Mouse (Mus musculus): Measurements from ENCODE around the gene Igsf11. TPM values are rescaled to one million over a fixed set of nuclear protein-coding genes. Genes with fewer than 3 reads are reported as not detected.

Igsf11 gene
- polyA plus RNA-seq, 2 experiments: 0.03 to 0.16 TPM

- no peak for TF ChIP-seq CTCF (IDR thresholded peaks at IDR 0.05; ENCODE audit: low read depth)
- no peak for TF ChIP-seq EP300 (IDR thresholded peaks at IDR 0.05; ENCODE audit: low read depth)
- Histone ChIP-seq H3K36me3 (replicated peaks; ENCODE audit: control insufficient read depth, insufficient read depth, low read depth) (no peaks in the 10 kb centered on the region), H3K9me3 (ENCODE audit: control insufficient read depth, low read length) (no peaks in the 10 kb centered on the region), H3K4me3 (ENCODE audit: insufficient read depth in 1 of 2, low read depth in 2 of 2, low read length in 2 of 2) (no peak overlapping the region), H3K9ac (replicated peaks) (no peak overlapping the region), H3K27me3 (ENCODE audit: control insufficient read depth, insufficient read depth, low read length) (no peaks in the 10 kb centered on the region), H3K27ac (no peak overlapping the region), H3K4me1 (replicated peaks; ENCODE audit: control insufficient read depth in 2 of 2, insufficient read depth in 2 of 2, low read length in 1 of 2) (no peaks in the 10 kb centered on the region), H3K4me2 (ENCODE audit: low read depth) (no peak overlapping the region)
- ATAC-seq (ENCODE audit: insufficient read depth) (no peak), DNase-seq (ENCODE audit: low read depth in 3 of 3, low spot score in 3 of 3) (no peak)
- WGBS (ENCODE audit: insufficient replicate concordance): 28% methylated on average over 4 of the region's 4 CpGs
These were observed 18.0 kb upstream of the Igsf11 start for GRCm38 (mm10) chr16:38874481-38874880.

- Histone ChIP-seq H3K9ac (replicated peaks) (no peak overlapping the region), H3K4me2 (ENCODE audit: low read depth) (no peak overlapping the region), H3K4me1 (replicated peaks; ENCODE audit: control insufficient read depth in 2 of 2, insufficient read depth in 2 of 2, low read length in 1 of 2) (no peaks in the 10 kb centered on the region), H3K9me3 (ENCODE audit: control insufficient read depth, low read length) (no peaks in the 10 kb centered on the region), H3K4me3 (ENCODE audit: insufficient read depth in 1 of 2, low read depth in 2 of 2, low read length in 2 of 2) (no peak overlapping the region), H3K36me3 (replicated peaks; ENCODE audit: control insufficient read depth, insufficient read depth, low read depth) (no peaks in the 10 kb centered on the region), H3K27ac (no peak overlapping the region), H3K27me3 (ENCODE audit: control insufficient read depth, insufficient read depth, low read length) (peaks cover 17% of the 10 kb centered on the region)
- ATAC-seq (ENCODE audit: insufficient read depth): no peak
- DNase-seq (ENCODE audit: low read depth in 3 of 3, low spot score in 3 of 3): no peak
- WGBS (ENCODE audit: insufficient replicate concordance): 29% methylated on average over 8 of the region's 8 CpGs
- TF ChIP-seq CTCF (IDR thresholded peaks at IDR 0.05; ENCODE audit: low read depth) (no peak), EP300 (IDR thresholded peaks at IDR 0.05; ENCODE audit: low read depth) (no peak)
These were observed 6.5 kb downstream of the Igsf11 start for GRCm38 (mm10) chr16:38898816-38899425.

GRCm38 (mm10) chr16:38900024-38900423, 7.6 kb downstream of the Igsf11 start:
- Histone ChIP-seq H3K9me3 (ENCODE audit: control insufficient read depth, low read length) (no peaks in the 10 kb centered on the region), H3K9ac (replicated peaks) (no peak overlapping the region), H3K36me3 (replicated peaks; ENCODE audit: control insufficient read depth, insufficient read depth, low read depth) (no peaks in the 10 kb centered on the region), H3K4me3 (ENCODE audit: insufficient read depth in 1 of 2, low read depth in 2 of 2, low read length in 2 of 2) (no peak overlapping the region), H3K4me1 (replicated peaks; ENCODE audit: control insufficient read depth in 2 of 2, insufficient read depth in 2 of 2, low read length in 1 of 2) (no peaks in the 10 kb centered on the region), H3K27ac (no peak overlapping the region), H3K27me3 (ENCODE audit: control insufficient read depth, insufficient read depth, low read length) (peaks cover 19% of the 10 kb centered on the region), H3K4me2 (ENCODE audit: low read depth) (no peak overlapping the region)
- no peak for DNase-seq (ENCODE audit: low read depth in 3 of 3, low spot score in 3 of 3)
- 51% methylated on average over 1 of the region's 1 CpGs for WGBS (ENCODE audit: insufficient replicate concordance)
- ATAC-seq (ENCODE audit: insufficient read depth): no peak
- TF ChIP-seq CTCF (IDR thresholded peaks at IDR 0.05; ENCODE audit: low read depth) (no peak), EP300 (IDR thresholded peaks at IDR 0.05; ENCODE audit: low read depth) (no peak)

- no peaks in the 10 kb centered on the region for H3K36me3 ChIP-seq (replicated peaks; ENCODE audit: control insufficient read depth, insufficient read depth, low read depth)
- H3K27me3 ChIP-seq (ENCODE audit: control insufficient read depth, insufficient read depth, low read length): peaks cover 19% of the 10 kb centered on the region
- under 1% methylated on average over 47 of the region's 71 CpGs for WGBS (ENCODE audit: insufficient replicate concordance)
- H3K9me3 ChIP-seq (ENCODE audit: control insufficient read depth, low read length): no peaks in the 10 kb centered on the region
- no peak overlapping the region for H3K27ac ChIP-seq
- no peaks in the 10 kb centered on the region for H3K4me1 ChIP-seq (replicated peaks; ENCODE audit: control insufficient read depth in 2 of 2, insufficient read depth in 2 of 2, low read length in 1 of 2)
- no peak overlapping the region for H3K9ac ChIP-seq (replicated peaks)
- DNase-seq (ENCODE audit: low read depth in 3 of 3, low spot score in 3 of 3): peak; percentile 24 to 37 (median 29)
- peak overlapping the region; percentile 14 to 52 for H3K4me3 ChIP-seq (ENCODE audit: insufficient read depth in 1 of 2, low read depth in 2 of 2, low read length in 2 of 2)
- peak overlapping the region; percentile 67 for H3K4me2 ChIP-seq (ENCODE audit: low read depth)
- peak; percentile 88 for ATAC-seq (ENCODE audit: insufficient read depth)
- TF ChIP-seq EP300 (IDR thresholded peaks at IDR 0.05; ENCODE audit: low read depth) (no peak), CTCF (IDR thresholded peaks at IDR 0.05; ENCODE audit: low read depth) (peak; percentile 93)
These were observed 9.8 kb downstream of the Igsf11 start for GRCm38 (mm10) chr16:38902111-38902778.

- TF ChIP-seq EP300 (IDR thresholded peaks at IDR 0.05; ENCODE audit: low read depth): no peak
- peak overlapping the region; percentile 67; the same call in 1 of the 2 replicates for H3K4me2 ChIP-seq (ENCODE audit: low read depth)
- no peaks in the 10 kb centered on the region for H3K9me3 ChIP-seq (ENCODE audit: control insufficient read depth, low read length)
- 36% methylated on average over 4 of the region's 4 CpGs for WGBS (ENCODE audit: insufficient replicate concordance)
- ATAC-seq (ENCODE audit: insufficient read depth) (no peak), DNase-seq (ENCODE audit: low read depth in 3 of 3, low spot score in 3 of 3) (no peak)
- peaks cover 19% of the 10 kb centered on the region for H3K27me3 ChIP-seq (ENCODE audit: control insufficient read depth, insufficient read depth, low read length)
- no peaks in the 10 kb centered on the region for H3K36me3 ChIP-seq (replicated peaks; ENCODE audit: control insufficient read depth, insufficient read depth, low read depth)
- H3K4me1 ChIP-seq (replicated peaks; ENCODE audit: control insufficient read depth in 2 of 2, insufficient read depth in 2 of 2, low read length in 1 of 2): no peaks in the 10 kb centered on the region
- no peak overlapping the region for H3K27ac ChIP-seq
- H3K4me3 ChIP-seq (ENCODE audit: insufficient read depth in 1 of 2, low read depth in 2 of 2, low read length in 2 of 2): no peak overlapping the region; a peak in 1 of 4 replicates
- H3K9ac ChIP-seq (replicated peaks): no peak overlapping the region
These were observed 10.5 kb downstream of the Igsf11 start for GRCm38 (mm10) chr16:38903020-38903419.

All from liver, embryonic 14.5 days (tissue).